Mouse (Mus musculus) neural tube, embryonic 12.5 days (tissue): Measurements from ENCODE around the gene Prr14l. TPM values are rescaled to one million over a fixed set of nuclear protein-coding genes. Genes with fewer than 3 reads are reported as not detected.
"Not testable (repeated sequence)": the region's sequence is repeated elsewhere in the genome, so short reads cannot be mapped to it uniquely, and the experiment has no call there.

ENCODE experiments used
- ATAC-seq: fragments of 200-750 bp; cut with Nextera tagmentation; 2 replicates; pipeline ENCODE4 v1.8.0; 2017; ENCODE audit warnings: low read depth, mild to moderate bottlenecking, moderate TSS enrichment, moderate library complexity; ENCODE audit not compliant: low FRiP score
- H3K27ac ChIP-seq: fragments of 300-500 bp; sonication (generic); 2 replicates; pipeline ENCODE4 v1.5.1; 2016
- H3K27me3 ChIP-seq: fragments of 300-500 bp; sonication (generic); replicated peaks from 2 replicates; pipeline ENCODE4 v1.6.1; 2016; ENCODE audit warnings: mild to moderate bottlenecking
- H3K36me3 ChIP-seq: fragments of 300-500 bp; sonication (generic); 2 replicates; pipeline ENCODE4 v1.6.1; 2016; ENCODE audit warnings: mild to moderate bottlenecking
- H3K4me1 ChIP-seq: fragments of 300-500 bp; sonication (generic); 2 replicates; pipeline ENCODE4 v1.6.1; 2016
- H3K4me2 ChIP-seq: fragments of 300-500 bp; sonication (generic); replicated peaks from 2 replicates; pipeline ENCODE4 v1.6.1; 2016; ENCODE audit warnings: mild to moderate bottlenecking
- H3K4me3 ChIP-seq: fragments of 300-500 bp; sonication (generic); 2 replicates; pipeline ENCODE4 v1.5.1; 2016
- H3K9ac ChIP-seq: fragments of 300-500 bp; sonication (generic); 2 replicates; pipeline ENCODE4 v1.6.1; 2016; ENCODE audit warnings: mild to moderate bottlenecking
- H3K9me3 ChIP-seq: fragments of 300-500 bp; sonication (generic); 2 replicates; pipeline ENCODE4 v1.6.1; 2016; ENCODE audit warnings: mild to moderate bottlenecking
- WGBS: fragments of 180-500 bp; shearing (Covaris S2); methylation state at CpG from one replicate; pipeline ENCODE4 v1.1.7; 2016; 5-methylcytosine and 5-hydroxymethylcytosine counted together
- polyA plus RNA-seq: library from polyadenylated mRNA; unstranded; fragments of >200 nt; fragmentation: Nextera tagmentation; extraction: Ambion mirVana; gene quantifications from 2 replicates; pipeline ENCODE4 v1.2.1, GENCODE M21; 2016

The Prr14l gene
- polyA plus RNA-seq, 1 experiment from 2014 or later, result 15.2 TPM

- Histone ChIP-seq H3K9ac (no peak overlapping the region), H3K4me2 (no peak overlapping the region), H3K4me1 (peaks cover 12% of the 10 kb centered on the region; the same call in 1 of the 2 replicates), H3K4me3 (no peak overlapping the region), H3K27ac (no peak overlapping the region), H3K36me3 (no peaks in the 10 kb centered on the region), H3K27me3 (no peaks in the 10 kb centered on the region), H3K9me3 (no peaks in the 10 kb centered on the region)
- WGBS, result 74% methylated on average over 6 of the region's 6 CpGs
- ATAC-seq, result 0 out of 2 replicates have a peak, but pooled peaks have one; percentile 33
Observed at GRCm38 (mm10) chr5:32747650-32748375, 106.2 kb downstream of the Prr14l start.

- Histone ChIP-seq H3K4me1 (peaks cover 18% of the 10 kb centered on the region), H3K27ac (no peak overlapping the region), H3K9me3 (no peaks in the 10 kb centered on the region), H3K36me3 (no peaks in the 10 kb centered on the region), H3K27me3 (no peaks in the 10 kb centered on the region), H3K4me2 (peak overlapping the region; percentile 46), H3K4me3 (peak overlapping the region; percentile 27), H3K9ac (no peak overlapping the region)
- 0 out of 2 replicates have a peak, but pooled peaks have one; percentile 21 for ATAC-seq
- WGBS, result 5% methylated on average over 10 of the region's 10 CpGs
Observed at GRCm38 (mm10) chr5:32745705-32746655, 108.1 kb downstream of the Prr14l start.

- H3K27ac ChIP-seq, result no peak overlapping the region
- 60% methylated on average over 9 of the region's 9 CpGs for WGBS
Observed at GRCm38 (mm10) chr5:32742149-32742548, 111.9 kb downstream of the Prr14l start.

GRCm38 (mm10) chr5:32741377-32741776, 112.7 kb downstream of the Prr14l start:
- 68% methylated on average over 4 of the region's 4 CpGs for WGBS

More at GRCm38 (mm10) chr5:32742149-32742548, 111.9 kb downstream of the Prr14l start:
- Histone ChIP-seq H3K4me2 (no peak overlapping the region), H3K4me3 (no peak overlapping the region), H3K9me3 (no peaks in the 10 kb centered on the region), H3K27me3 (no peaks in the 10 kb centered on the region), H3K9ac (no peak overlapping the region), H3K36me3 (peaks cover 7% of the 10 kb centered on the region; the same call in 1 of the 2 replicates), H3K4me1 (peaks cover 16% of the 10 kb centered on the region)
- ATAC-seq, result no peak

GRCm38 (mm10) chr5:32740850-32741249, 113.2 kb downstream of the Prr14l start:
- ATAC-seq, H3K4me1 ChIP-seq, H3K36me3 ChIP-seq, H3K9me3 ChIP-seq, H3K27me3 ChIP-seq, H3K9ac ChIP-seq, H3K4me2 ChIP-seq, H3K4me3 ChIP-seq, H3K27ac ChIP-seq: not testable (repeated sequence)
- 87% methylated on average over 8 of the region's 8 CpGs for WGBS

More at GRCm38 (mm10) chr5:32741377-32741776, 112.7 kb downstream of the Prr14l start:
- H3K9ac ChIP-seq, H3K4me2 ChIP-seq, H3K4me3 ChIP-seq, H3K27me3 ChIP-seq, H3K27ac ChIP-seq, H3K36me3 ChIP-seq, H3K9me3 ChIP-seq, ATAC-seq: not testable (repeated sequence)
- H3K4me1 ChIP-seq, result peaks cover 14% of the 10 kb centered on the region

GRCm38 (mm10) chr5:32740138-32740537, 113.9 kb downstream of the Prr14l start:
- peaks cover 6% of the 10 kb centered on the region; the same call in 1 of the 2 replicates for H3K4me1 ChIP-seq
- H3K27ac ChIP-seq, result no peak overlapping the region

More at GRCm38 (mm10) chr5:32740138-32740537, 113.9 kb downstream of the Prr14l start:
- no peaks in the 10 kb centered on the region for H3K9me3 ChIP-seq
- no peak for ATAC-seq
- H3K27me3 ChIP-seq, result no peaks in the 10 kb centered on the region
- H3K36me3 ChIP-seq, result peaks cover 14% of the 10 kb centered on the region; the same call in 1 of the 2 replicates
- H3K4me2 ChIP-seq, result no peak overlapping the region
- H3K4me3 ChIP-seq, result no peak overlapping the region
- H3K9ac ChIP-seq, result no peak overlapping the region
- 97% methylated on average over 3 of the region's 3 CpGs for WGBS

Other genes starting within 250 kb of the Prr14l start
- gene Yes1, start 243.1 kb downstream of the Prr14l start, polyA plus RNA-seq, result 32.0 and 32.6 TPM in 2 replicates
- gene Pisd, start 68.6 kb downstream of the Prr14l start, polyA plus RNA-seq, result 78.0 and 86.6 TPM in 2 replicates
- not detected in 2 replicates for gene Gm20671, start 27.1 kb downstream of the Prr14l start, polyA plus RNA-seq
- 34.2 and 37.4 TPM in 2 replicates for gene Depdc5, start 9.4 kb upstream of the Prr14l start, polyA plus RNA-seq
- 507 and 538 TPM in 2 replicates for gene Ywhah, start 164.6 kb upstream of the Prr14l start, polyA plus RNA-seq
- 0.04 TPM in 1 of 2 replicates, not detected in the other for gene Slc5a1, start 250.0 kb upstream of the Prr14l start, polyA plus RNA-seq